Mouse (Mus musculus) thymus, adult 2 months (tissue): ENCODE measurements at regions not wholly inside any gene's neighbourhood (a gene's known extent, or its start where the extent isn't known, plus 50 kb on each side); places are given as distances from the start of the nearest gene placed in this dataset.

ENCODE experiments used
- CTCF ChIP-seq: fragments of 200-500 bp; IDR thresholded peaks from 2 replicates; pipeline ENCODE4 v1.5.1; 2012; ENCODE audit warnings: mild to moderate bottlenecking, control low read depth, low read length, moderate library complexity, borderline replicate concordance; ENCODE audit not compliant: control insufficient read depth, poor library complexity, insufficient read depth; ENCODE audit errors: extremely low read depth
- POLR2A ChIP-seq: fragments of 200-500 bp; IDR thresholded peaks from 2 replicates; pipeline ENCODE4 v1.6.1; 2012; ENCODE audit warnings: mild to moderate bottlenecking, low read length, control low read depth, moderate library complexity; ENCODE audit not compliant: control insufficient read depth, poor library complexity, insufficient read depth; ENCODE audit errors: extremely low read depth

DNA sequence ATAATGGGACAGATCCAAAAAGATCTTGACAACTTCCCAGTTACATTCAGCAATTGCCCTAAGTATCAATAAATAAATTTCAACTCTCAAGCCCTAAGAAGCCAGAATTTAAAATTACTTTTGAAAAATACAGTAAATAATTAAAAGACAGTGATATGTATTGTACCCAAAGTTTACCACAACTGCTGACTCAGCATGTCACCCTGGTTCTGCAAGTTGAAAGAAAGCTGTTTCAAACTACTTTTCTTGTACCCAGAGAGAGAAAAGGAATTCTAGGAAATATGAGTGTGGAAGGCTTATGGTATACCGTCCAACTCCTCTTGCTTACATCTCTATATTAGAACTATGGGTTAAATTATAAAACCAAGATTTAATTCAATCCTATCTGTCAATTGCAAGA lies 248.9 kb upstream of the Slc7a11 start:
- no peak for TF ChIP-seq CTCF
- no peak for TF ChIP-seq POLR2A
